Mouse (Mus musculus): Measurements from ENCODE around the gene Cfap58.
A peak's percentile ranks its signal among the peaks of the same experiment; 100 is the strongest.

Cfap58 gene

GRCm38 (mm10) chr19:47978109-47978701 is 40.7 kb downstream of the Cfap58 start:
- no peak for DNase-seq (ENCODE audit: low read depth)

- no peak for DNase-seq (ENCODE audit: low read depth)
These were observed 42.0 kb downstream of the Cfap58 start for GRCm38 (mm10) chr19:47979446-47979845.

- no peak for DNase-seq (ENCODE audit: low read depth)
These were observed 42.8 kb downstream of the Cfap58 start for GRCm38 (mm10) chr19:47980241-47980640.

GRCm38 (mm10) chr19:47985606-47986213 is 48.2 kb downstream of the Cfap58 start:
- no peak for DNase-seq (ENCODE audit: low read depth)

DNA sequence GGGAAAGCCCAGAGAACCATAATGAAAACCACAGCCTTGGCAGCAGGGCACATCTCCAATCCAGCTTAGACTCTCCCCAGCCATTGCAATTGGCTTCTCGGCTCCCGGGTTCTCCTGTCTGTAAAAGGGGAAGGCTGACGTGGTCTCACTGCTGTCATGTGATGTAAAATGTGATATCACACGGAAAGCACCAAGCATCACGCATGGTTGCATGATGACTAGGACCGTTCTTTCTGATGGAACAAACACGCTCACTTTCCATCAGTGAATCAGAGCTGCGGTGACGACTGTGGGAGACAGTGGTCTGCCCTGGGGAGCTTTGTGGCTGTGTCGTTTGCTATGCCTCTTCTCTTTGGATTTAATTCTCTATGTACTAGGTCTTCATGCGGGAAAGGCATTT is 50.5 kb downstream of the Cfap58 start:
- no peak for DNase-seq (ENCODE audit: low read depth)

- peak; percentile 8 for DNase-seq (ENCODE audit: low read depth)
These were observed 51.0 kb downstream of the Cfap58 start for GRCm38 (mm10) chr19:47988456-47988855.

GRCm38 (mm10) chr19:47988880-47989574 is 51.6 kb downstream of the Cfap58 start:
- no peak for DNase-seq (ENCODE audit: low read depth)

- DNase-seq (ENCODE audit: low read depth): no peak
These were observed 52.1 kb downstream of the Cfap58 start for GRCm38 (mm10) chr19:47989575-47989891.

DNA sequence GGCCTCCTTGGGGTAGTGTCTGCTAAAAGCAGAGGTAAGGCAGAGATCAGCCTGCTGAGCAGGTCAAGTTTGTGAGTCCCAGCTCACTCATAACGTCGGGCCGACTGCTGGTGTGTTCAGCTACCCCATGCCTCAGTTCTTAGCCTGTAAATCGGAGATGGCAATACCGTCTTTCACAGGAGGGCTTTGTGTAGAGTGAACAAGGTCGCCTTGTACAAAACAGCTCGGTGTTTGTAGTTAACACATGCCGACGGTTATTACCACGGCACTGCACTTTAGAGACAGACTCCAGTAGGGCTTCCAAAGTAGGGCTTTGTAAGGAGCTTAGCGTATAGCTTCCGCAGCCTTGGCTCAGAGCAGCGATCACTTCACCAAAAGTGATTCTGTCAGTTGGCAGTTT is 63.8 kb downstream of the Cfap58 start:
- DNase-seq (ENCODE audit: low read depth): no peak

DNA sequence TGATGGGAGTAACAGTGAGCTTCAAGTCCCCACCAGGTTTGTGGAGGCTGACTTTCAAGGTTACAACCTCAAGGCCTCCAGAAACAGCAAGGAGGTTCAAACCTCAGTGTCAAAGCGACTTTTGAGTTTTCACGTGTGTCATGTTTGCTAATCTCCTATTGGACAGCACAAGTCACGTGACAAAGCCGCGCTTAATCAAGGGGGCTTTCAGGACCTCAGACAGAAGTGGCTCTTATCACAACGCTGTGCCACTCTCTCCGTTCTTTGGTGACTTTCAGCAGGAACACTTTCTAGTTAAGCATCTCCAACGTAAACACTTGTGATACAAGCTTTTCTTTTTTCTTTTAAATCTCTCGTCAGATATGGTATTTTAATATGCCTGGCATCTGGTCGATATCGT is 64.3 kb downstream of the Cfap58 start:
- no peak for DNase-seq (ENCODE audit: low read depth)

DNA sequence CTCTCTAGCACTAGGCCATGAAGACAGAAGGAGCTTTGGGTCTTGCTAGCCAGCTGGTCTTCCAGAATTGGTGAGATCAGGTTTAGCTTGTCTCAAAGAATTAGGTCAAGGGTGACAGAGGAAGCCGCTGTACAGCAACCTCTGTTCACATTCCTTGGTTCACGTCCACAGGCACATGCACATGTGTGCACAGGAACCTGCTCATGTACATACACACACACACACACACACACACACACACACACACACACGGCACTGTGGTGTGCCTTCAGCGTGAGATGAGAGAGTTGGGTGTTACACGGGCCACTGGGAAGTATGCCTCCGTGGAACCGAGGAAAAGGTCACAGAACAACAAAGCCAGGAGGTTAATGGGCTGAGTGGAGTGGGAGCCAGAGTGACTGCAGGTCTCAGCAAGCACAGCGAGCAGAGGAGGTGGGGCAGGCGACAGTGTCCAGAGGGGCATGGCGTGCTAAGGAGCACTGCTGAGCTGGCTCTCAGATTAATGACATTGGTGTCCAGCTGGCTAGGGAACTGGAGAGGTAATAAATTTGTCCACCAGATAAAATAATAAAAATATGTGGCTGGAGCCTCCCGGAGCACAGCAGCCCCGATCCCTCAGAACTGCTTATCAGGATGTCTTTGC is 71.4 kb downstream of the Cfap58 start:
- no peak for DNase-seq (ENCODE audit: low read depth)

DNA sequence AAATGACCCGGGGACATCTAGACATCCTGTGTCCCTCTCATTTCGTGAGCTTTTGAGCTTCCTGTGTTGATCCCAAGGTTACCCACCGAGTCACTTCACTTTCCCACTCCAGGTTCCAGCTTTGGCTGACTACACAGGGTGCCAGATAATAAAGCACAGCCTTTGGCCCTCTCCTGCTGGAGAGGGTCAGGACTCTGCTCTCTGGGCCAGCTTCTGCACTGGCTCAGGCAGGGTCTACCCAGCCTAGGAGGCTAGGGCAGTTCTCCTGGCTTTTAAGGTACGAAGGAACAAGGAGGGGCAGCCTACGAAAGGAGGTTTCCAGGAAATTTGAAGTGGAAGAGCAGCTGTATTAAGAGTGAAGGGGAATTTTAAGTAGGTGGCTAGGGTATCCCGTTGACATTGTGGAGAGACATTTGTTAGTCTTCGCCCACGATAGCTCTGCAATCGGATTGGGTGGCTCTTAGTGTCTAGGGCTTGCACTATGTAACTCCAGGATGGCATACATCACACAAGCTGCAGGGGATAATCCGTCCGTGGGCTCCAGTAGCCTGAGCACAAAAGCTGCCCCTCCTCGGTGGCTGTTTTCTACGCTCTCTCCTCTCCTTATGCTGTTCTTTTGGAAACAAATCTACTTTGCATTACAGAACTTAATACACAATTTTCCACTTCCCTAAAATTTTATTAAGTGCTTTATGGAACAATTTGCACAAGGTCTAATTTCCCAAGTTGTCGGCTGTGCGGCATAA is 72.3 kb downstream of the Cfap58 start:
- DNase-seq (ENCODE audit: low read depth): no peak

DNA sequence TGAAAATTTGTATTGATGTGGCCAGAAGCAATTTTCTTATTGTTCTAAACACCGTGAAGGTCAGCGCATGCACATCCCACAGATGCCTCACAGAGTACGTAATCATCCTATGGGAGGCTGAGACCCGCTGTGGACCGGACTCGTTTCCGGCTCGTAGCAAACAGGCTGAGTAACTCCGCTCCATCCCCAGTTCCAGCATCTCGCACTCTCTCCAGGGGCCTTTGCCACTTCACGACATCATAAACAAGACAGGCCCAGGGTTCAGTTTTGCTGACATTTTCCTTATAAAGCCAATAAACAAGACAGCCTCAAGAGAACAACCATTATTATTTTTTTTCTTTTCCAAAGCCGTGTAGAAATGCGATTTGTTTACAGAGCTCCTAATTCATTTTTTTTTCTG is 82.6 kb downstream of the Cfap58 start:
- no peak for DNase-seq (ENCODE audit: low read depth)

- no peak for DNase-seq (ENCODE audit: low read depth)
These were observed 84.0 kb downstream of the Cfap58 start for GRCm38 (mm10) chr19:48021435-48021834.

GRCm38 (mm10) chr19:48022763-48023162 is 85.3 kb downstream of the Cfap58 start:
- DNase-seq (ENCODE audit: low read depth): no peak

DNA sequence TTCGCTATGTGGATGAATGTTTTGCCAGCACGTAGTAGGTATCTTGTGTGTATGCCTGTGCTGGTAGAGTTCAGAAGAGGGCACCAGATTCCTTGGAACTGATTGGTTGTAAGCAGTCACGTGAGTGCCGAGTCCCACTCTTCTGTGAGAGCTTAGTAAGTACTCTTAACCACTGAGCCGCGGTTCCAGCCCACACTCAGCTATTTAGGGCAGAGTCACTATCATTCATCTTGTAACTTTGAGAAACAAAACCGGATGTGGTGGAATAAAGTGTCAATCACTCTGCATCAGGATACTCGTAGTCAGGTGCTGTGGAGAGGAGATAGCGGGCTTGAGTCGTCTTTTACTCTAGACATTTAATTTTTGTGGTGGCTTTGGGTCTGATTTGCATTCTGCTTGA is 86.3 kb downstream of the Cfap58 start:
- DNase-seq (ENCODE audit: low read depth): peak; percentile 31

DNA sequence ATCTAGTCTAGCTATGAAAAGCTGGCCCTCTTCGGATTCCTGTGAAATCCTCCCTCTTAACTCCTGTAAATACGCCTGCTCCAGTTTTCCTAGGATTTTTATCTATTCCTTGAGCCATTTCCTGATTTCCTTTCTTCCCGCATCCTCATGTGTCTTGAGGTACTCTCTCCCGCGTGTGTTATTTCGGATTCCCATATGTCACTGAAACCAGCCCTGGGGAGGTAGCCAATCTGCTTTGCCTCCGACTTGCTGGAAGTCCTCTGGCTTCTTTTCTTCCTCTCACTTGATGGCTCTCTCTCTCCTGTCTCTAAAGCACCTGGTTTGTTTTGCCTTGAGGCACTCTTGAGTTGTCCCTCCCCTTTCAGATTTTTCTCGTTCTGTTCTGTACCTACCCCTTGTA is 87.9 kb downstream of the Cfap58 start:
- DNase-seq (ENCODE audit: low read depth): no peak

- DNase-seq (ENCODE audit: low read depth): no peak
These were observed 89.4 kb downstream of the Cfap58 start for GRCm38 (mm10) chr19:48026882-48027281.

- DNase-seq (ENCODE audit: low read depth): no peak
These were observed 102.1 kb downstream of the Cfap58 start for GRCm38 (mm10) chr19:48039554-48039953.

- DNase-seq (ENCODE audit: low read depth): no peak
These were observed 109.8 kb downstream of the Cfap58 start for GRCm38 (mm10) chr19:48047315-48047714.

GRCm38 (mm10) chr19:48049361-48049760 is 111.9 kb downstream of the Cfap58 start:
- no peak for DNase-seq (ENCODE audit: low read depth)

- DNase-seq (ENCODE audit: low read depth): no peak
These were observed 125.8 kb downstream of the Cfap58 start for GRCm38 (mm10) chr19:48063289-48063688.

- DNase-seq (ENCODE audit: low read depth): no peak
These were observed 142.2 kb downstream of the Cfap58 start for GRCm38 (mm10) chr19:48079718-48080117.

Data from c-Kit-positive CD71-negative TER-119-negative erythroid progenitor cells, embryonic 14.5 days (primary cell).